Mouse (Mus musculus) kidney, postnatal 4 days (tissue): ENCODE measurements around the gene Sept11.

ENCODE experiments used
- DNase-seq, 2 experiments: peaks; one replicate each; pipeline ENCODE4 v3.0.0; 2021; ENCODE audit warnings: mixed read lengths in 2 of 2

Gene Sept11

DNA sequence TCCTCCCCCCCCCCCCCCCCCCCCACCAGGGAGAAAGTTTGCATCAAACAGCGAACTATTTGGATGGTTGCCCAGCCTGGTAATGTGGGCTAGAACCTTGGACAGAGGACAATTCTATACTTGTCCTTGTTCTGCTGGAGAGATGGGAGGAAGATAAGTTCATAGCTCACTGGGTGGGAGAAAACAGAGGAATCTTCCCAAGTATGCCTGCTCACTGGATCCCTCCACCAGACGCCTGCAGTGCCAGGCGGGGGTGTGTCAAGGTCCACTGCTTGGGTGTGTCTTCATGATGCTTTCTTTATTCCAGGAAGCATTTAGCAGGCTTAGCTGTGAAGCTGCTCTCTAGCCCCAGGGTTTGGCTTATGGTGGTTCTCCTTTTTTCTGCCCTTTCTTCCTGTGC, 34.5 kb downstream of the Sept11 start:
- peak; percentile 73 to 83 for DNase-seq

DNA sequence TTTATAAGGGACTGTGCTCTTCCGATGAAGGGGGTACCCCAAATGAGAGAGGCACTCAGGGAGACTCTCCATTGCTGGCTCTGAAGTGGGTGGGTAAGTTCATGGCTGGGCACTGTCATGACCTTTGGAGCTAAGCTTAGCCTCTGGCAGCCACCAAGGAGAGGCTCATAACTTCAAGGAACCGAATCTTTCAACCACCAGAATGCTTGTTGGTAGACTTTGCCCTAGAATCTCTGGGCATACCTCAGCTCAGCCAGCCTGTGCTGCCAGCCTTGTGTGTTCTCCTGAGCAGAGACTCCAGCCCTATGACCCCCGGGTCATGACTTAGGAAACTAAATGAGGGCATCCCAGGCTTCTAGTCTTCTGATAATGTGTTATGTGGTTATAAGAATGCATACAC, 35.5 kb downstream of the Sept11 start:
- DNase-seq = no peak

GRCm38 (mm10) chr5:93129953-93130352, 36.7 kb downstream of the Sept11 start:
- DNase-seq = peak; percentile 62 to 76

DNA sequence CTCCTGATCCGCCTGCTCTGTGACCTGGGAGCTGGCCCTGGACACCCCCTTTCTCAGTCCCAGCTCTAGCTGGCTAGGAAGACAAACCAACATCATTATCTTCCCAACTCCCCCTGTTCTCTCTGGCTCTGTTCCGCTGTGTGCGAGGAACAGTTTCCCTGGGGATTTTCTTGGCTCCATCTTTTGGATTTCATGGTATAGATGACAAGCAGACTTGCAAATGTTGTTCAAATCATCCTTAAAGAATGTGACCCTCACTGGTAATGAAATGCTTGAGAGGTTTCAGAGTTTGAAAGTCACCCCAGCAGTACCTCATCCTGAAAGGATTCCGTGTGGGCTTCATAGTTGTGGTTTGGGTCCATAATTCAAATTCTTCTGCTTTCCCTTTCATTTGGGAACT, 38.2 kb downstream of the Sept11 start:
- DNase-seq = peak in 1 of 2 experiments; percentile 48

GRCm38 (mm10) chr5:93133445-93134244, 40.4 kb downstream of the Sept11 start:
- DNase-seq = peak in 1 of 2 experiments; percentile 53

DNA sequence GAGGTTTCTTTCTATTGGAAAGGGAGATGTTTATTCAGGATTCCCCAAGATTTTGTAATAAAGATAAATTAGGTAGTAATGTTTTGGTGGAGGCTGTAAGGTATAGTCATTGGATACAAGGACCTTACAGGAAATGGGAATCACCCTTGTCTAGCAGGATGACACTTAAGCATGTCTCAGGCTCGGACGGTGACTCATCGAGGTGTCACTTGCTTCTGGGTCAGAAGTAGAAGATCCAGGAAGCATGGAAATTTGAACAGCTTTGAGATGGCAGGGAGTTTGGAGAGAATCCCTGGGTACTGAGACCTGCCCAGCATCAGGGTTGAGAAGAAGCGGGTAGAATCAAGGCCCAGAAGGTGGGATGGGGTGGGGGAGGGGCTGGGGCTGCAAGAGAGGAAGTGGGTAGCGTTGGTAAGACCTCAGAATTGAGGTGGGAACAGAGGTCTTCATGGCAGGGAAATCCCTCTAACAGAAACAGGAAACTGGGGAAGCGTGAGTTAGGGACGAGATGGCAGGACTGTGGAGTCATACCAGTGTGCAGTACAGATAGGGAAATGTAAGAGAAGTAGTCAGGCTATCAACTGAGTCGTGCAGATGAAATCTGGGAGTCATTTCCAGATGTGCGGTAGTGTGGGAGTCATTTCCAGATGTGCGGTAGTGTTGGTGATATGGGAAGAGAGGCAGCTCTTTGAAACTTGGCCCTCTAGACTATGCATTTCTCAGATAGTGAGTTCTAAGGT, 42.3 kb downstream of the Sept11 start:
- no peak for DNase-seq

- DNase-seq = peak in 1 of 2 experiments; percentile 59
These were observed 43.8 kb downstream of the Sept11 start for GRCm38 (mm10) chr5:93136956-93137586.

DNA sequence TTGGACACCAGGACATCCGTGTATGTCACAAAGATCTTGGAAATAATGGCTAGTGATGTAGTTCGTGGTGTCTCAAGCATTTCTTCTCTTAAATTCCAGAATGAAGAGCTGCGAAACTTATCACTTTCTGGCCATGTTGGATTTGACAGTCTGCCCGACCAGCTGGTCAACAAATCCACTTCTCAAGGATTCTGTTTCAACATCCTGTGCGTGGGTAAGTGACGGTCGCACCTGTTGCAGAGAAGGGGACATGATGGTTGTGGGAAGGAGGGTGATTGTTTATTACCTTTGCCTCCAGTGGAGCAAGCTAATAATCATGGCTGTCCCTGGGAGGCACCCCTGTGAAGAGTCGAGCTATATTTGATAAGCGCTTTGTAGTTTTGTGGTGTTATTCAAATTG, 46.1 kb downstream of the Sept11 start:
- DNase-seq = no peak

GRCm38 (mm10) chr5:93140747-93141146, 47.5 kb downstream of the Sept11 start:
- DNase-seq = no peak

- no peak for DNase-seq
These were observed 50.3 kb downstream of the Sept11 start for GRCm38 (mm10) chr5:93143360-93144091.

GRCm38 (mm10) chr5:93144874-93145273, 51.6 kb downstream of the Sept11 start:
- DNase-seq = peak in 1 of 2 experiments; percentile 37

- DNase-seq = no peak
These were observed 52.3 kb downstream of the Sept11 start for GRCm38 (mm10) chr5:93145504-93145903.

DNA sequence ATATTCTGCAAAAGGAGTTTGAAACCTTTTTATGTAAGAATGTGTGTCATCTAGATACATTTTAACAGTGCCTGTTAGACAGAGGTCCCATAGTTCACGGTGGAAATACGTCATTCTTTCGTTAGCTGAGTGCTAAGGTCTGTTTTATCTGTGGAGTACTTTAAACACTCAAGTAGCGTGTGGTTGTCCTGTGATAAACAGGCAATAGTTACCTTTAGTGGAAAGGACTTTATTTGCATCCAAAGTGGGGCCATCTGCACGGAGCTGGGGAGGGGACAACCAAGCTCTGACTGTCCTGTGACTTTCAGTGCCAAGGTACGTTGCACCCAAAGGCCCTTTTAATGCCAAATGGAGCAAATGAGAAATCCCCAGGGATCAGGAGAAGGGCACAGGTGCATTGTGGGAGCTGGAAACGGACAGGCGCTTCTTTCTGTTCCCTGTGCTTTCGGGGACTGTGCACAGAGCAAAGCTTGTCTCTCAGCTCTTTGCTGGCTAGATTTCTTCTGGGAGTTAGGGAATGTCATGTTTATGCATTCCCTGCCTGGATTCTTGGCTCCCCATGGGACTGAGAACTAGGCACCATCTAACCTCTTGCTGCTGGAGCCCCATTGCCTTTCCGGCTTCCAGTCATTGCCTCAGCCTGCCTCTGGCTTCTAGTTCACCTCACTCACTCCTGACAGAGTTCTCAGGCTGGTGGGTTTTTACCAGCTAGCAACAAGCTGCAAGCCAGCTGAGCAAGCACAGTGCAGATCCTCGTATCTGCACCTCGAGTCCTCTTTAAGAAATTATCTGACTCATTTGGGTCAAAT, 56.9 kb downstream of the Sept11 start:
- DNase-seq = no peak

DNA sequence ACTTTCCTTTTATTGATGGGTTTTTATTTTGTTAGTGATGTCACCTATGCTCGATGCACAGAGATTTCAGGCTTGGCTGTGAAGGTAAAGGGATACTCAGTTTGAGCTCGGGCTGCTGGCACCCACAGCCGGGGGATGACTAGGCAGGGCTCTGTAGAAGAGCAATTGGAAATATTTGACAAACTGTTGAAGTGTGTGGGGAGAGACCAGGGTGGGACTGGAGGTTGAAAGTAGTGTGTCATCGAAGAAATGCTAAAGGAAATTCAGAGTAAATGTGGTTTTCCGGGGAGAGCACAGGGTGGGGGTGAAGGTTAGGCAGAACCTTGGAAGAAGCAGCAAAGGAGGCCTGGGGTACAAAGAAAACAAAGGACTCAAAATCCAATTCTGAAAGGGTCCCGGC, 58.7 kb downstream of the Sept11 start:
- DNase-seq = no peak

DNA sequence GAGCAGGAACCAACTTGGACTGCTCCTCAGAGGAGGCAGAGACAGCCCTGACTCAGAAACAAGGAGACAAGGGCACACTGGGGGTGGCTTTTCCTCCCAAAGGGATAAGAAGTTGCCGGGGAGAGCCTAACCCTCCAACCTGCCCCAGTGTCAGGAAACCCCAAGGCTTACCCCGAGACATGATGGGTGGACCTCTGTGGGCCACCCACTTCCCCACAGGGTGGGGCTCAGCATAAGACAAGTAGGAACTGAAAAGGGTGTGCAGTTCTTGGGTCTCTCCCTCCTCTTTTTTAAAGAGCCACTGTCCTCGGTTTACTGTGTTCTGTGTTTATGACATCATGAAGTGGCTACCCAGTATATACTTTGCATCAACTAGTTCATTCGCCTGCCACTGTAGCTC, 59.2 kb downstream of the Sept11 start:
- no peak for DNase-seq

DNA sequence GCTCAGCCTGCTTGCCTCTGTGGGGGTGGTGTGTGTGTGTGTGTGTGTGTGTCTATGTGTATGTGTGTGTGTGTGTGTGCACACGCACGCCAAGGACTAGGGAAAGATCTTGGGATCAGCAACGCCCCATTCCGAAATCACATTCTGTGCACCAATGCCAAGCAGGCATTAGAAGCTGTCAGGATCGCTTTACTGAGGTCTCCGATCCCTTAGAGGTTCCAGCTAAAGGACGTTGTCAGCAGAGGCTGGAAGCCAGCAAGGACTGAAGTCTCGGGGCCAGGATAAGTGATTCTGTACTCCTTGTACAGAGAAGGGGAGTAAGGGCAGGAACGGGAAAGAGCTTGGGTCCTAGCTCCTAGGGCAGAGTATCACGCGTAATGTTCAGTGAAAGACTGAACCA, 61.2 kb downstream of the Sept11 start:
- no peak for DNase-seq

- peak; percentile 71 to 72 for DNase-seq
These were observed 70.3 kb downstream of the Sept11 start for GRCm38 (mm10) chr5:93163541-93163940.

DNA sequence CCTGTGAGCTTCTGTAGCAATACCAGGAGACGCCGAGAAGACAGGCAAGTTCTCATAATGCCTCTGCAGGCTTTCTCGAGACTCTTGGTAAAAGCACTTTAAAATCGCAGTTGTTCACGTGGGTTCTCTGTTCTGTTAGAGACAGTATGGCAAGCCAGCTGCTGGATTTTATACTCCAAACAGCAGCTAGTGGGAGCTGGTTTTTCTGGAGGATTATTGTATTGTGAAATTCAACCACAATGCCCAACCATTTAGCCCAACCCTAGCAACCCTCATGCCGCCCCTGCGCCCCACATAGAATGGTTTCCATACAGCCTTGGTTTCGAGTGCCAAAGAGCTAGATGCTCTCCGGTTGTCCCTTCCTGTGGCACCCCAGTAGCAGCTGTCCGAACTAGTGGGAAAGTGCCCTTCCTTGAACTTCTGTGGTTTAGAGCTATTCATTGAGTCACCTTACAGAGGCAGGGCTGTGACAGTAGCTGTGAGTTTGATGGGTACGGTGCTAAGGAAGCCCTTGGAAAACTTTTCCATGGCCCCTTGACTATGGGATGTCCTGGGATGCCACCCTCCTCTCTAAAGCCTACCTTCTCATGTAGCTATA, 74.8 kb downstream of the Sept11 start:
- no peak for DNase-seq

- no peak for DNase-seq
These were observed 75.4 kb downstream of the Sept11 start for GRCm38 (mm10) chr5:93168654-93169053.

- no peak for DNase-seq
These were observed 78.2 kb downstream of the Sept11 start for GRCm38 (mm10) chr5:93171420-93171819.

DNA sequence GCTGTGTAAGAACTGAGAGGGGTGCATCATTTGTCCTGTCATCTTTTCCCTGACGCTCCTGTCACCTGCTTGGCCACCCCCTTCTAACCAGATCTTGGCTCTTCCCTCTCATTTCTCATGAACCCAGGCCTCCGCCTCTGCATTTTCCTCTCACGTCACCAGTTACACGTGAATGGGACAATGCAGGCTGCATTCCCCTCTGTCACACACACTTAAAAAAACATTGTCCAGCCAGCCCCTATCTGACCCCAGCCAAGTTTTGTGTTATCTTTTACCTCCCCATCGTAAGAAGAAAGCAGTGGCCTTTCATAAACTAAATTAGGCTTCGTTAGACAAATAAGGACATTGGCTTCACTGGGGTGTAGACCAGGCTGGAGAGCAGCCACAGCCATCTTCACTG, 79.3 kb downstream of the Sept11 start:
- DNase-seq = no peak

DNA sequence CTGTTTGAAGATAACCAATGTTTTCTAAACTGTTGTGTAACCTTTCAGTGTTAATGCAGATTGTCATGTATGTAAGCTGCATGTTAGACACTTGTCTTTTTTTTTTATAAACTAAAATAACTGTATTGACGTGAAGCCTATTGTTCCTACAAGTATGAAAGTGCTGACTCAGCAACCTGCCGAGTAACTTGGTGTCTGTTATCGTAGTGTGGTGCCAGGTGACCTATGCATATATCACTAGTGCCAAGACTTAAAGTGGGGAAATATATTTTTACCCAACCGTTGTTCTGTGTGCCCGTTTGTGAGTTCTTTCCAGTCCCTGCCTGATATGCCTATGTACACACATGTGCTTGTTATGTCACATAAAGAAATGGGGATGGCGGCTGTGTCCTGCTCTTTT, 81.4 kb downstream of the Sept11 start:
- no peak for DNase-seq
